Mouse (Mus musculus): ENCODE measurements around the gene Fkbp5. TPM values are rescaled to one million over a fixed set of nuclear protein-coding genes. Genes with fewer than 3 reads are reported as not detected.
"Not testable (repeated sequence)": the region's sequence is repeated elsewhere in the genome, so short reads cannot be mapped to it uniquely, and the experiment has no call there.

Fkbp5 gene
- polyA plus RNA-seq, 1 experiment from 2014 or later: 33.5 TPM

DNA sequence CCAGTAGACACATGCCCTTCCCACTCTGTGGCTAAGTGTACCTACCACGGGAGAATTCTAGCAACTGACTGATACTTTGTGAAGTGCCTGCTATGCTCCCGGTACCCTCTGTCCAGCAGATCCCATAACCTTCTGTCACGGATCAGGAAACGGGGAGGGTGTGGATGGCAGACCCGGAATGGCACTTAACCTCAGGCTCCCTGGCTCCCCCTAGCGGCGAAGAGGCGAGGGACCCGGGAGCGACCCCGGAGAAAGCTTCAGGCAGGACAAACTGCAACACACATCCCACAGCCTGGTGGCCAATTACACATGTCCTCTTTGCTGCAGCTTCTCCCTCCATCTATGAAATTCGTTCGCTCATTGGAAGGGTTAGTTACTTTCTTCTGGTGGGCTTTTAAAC, 148.9 kb downstream of the Fkbp5 start:
- Histone ChIP-seq H3K4me1 (peaks cover 19% of the 10 kb centered on the region), H3K27ac (no peak overlapping the region), H3K4me3 (no peak overlapping the region), H3K9me3 (no peaks in the 10 kb centered on the region), H3K27me3 (ENCODE audit: poor library complexity, severe bottlenecking) (peaks cover 40% of the 10 kb centered on the region), H3K36me3 (replicated peaks) (no peaks in the 10 kb centered on the region)
- DNase-seq (ENCODE audit: extremely low spot score, low spot score): peak; percentile 83
- 8% methylated on average over 13 of the region's 13 CpGs for WGBS

GRCm38 (mm10) chr17:28365122-28365521, 152.2 kb downstream of the Fkbp5 start, which contains the start of gene Tulp1:
Gene Tulp1 (minus strand): TSS chr17:28365222.
- H3K4me3 ChIP-seq: peak within 1 kb of the TSS; percentile 54
- peaks cover 69% of the 10 kb centered on the region for H3K27me3 ChIP-seq (ENCODE audit: poor library complexity, severe bottlenecking)
- no peak for DNase-seq (ENCODE audit: extremely low spot score, low spot score)
- no peaks in the 10 kb centered on the region for H3K9me3 ChIP-seq
- WGBS: 16% methylated on average over 8 of the region's 8 CpGs
- H3K27ac ChIP-seq: peak within 1 kb of the TSS; percentile 41; the same call in 1 of the 2 replicates
- peaks cover 34% of the 10 kb centered on the region for H3K4me1 ChIP-seq
- no peaks in the 10 kb centered on the region for H3K36me3 ChIP-seq (replicated peaks)

DNA sequence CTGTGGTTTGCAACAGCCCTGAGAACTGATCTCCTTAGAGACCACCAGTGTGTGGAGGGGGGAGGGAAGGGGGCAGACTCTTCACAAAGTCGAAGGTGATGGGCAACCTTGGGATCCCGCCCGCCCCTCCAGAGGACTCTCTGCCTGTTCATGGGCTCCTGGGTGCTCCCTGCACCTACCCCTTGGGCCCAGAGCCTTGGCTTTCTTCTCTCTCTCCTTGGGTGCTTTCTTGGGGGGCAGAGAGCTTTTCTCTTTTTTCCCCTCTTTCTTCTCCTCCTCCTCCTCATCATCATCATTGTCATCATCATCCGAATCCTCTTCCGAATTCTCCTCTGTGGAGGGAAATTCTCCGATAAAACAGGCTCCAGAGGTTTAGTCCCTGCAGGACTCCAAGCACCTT, 153.8 kb downstream of the Fkbp5 start:
- 0 out of 2 replicates have a peak overlapping the region, but pooled peaks have one; percentile 77 for H3K27ac ChIP-seq
- no peaks in the 10 kb centered on the region for H3K9me3 ChIP-seq
- H3K27me3 ChIP-seq (ENCODE audit: poor library complexity, severe bottlenecking): peaks cover 85% of the 10 kb centered on the region
- DNase-seq (ENCODE audit: extremely low spot score, low spot score): no peak
- peaks cover 38% of the 10 kb centered on the region for H3K4me1 ChIP-seq
- H3K4me3 ChIP-seq: peak overlapping the region; percentile 54
- no peaks in the 10 kb centered on the region for H3K36me3 ChIP-seq (replicated peaks)
- 9% methylated on average over 6 of the region's 6 CpGs for WGBS

- H3K27me3 ChIP-seq (ENCODE audit: poor library complexity, severe bottlenecking): peaks cover 92% of the 10 kb centered on the region
- WGBS: under 1% methylated on average over 25 of the region's 25 CpGs
- peak overlapping the region; percentile 54 for H3K4me3 ChIP-seq
- DNase-seq (ENCODE audit: extremely low spot score, low spot score): peak; percentile 47
- H3K27ac ChIP-seq: peak overlapping the region; percentile 77
- H3K4me1 ChIP-seq: peaks cover 40% of the 10 kb centered on the region
- H3K9me3 ChIP-seq: no peaks in the 10 kb centered on the region
- no peaks in the 10 kb centered on the region for H3K36me3 ChIP-seq (replicated peaks)
These were observed 154.6 kb downstream of the Fkbp5 start for GRCm38 (mm10) chr17:28362653-28363292.

- no peaks in the 10 kb centered on the region for H3K36me3 ChIP-seq (replicated peaks)
- H3K27ac ChIP-seq: peak overlapping the region; percentile 77
- no peaks in the 10 kb centered on the region for H3K9me3 ChIP-seq
- no peak for DNase-seq (ENCODE audit: extremely low spot score, low spot score)
- 35% methylated on average over 11 of the region's 11 CpGs for WGBS
- peaks cover 40% of the 10 kb centered on the region for H3K4me1 ChIP-seq
- peaks cover 94% of the 10 kb centered on the region for H3K27me3 ChIP-seq (ENCODE audit: poor library complexity, severe bottlenecking)
- peak overlapping the region; percentile 54 for H3K4me3 ChIP-seq
These were observed 155.2 kb downstream of the Fkbp5 start for GRCm38 (mm10) chr17:28361921-28362652.

DNA sequence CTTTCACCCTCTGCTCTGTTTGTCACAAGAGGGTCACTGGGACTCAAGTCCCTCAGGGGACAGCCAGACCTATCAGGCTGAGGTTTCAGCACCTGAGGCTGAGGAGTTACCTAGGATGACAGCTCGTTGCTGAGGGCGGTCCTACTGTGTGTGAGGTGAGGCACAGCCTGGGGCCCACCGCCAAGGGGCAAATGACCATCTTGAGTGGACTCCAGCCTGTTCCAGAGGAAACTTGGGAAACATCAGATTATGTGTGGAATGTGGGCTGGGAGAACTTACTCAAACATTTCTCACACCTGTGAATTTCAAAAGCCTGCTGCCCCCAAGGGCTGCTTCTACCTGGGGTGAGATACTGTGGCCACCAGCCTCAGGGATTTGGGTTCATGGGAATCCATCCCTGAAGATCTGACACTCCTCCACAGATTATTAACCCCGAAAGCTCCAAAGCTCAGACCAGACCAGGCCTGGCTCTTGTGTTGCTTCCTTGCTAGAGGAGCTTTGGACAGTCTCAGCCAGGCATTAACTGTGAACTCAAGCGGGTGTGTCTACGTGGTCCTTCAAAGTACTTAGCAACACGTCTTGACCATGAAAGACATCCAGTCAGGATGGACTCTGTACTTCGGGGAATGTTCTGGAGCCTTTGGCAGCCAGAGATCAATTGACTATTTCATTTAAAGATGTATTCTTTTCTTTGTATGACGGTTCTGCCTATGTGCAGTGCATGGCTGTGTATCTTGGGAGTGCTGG, 156.6 kb downstream of the Fkbp5 start:
- DNase-seq (ENCODE audit: extremely low spot score, low spot score): no peak
- Histone ChIP-seq H3K27me3 (ENCODE audit: poor library complexity, severe bottlenecking) (peaks cover 100% of the 10 kb centered on the region), H3K4me1 (peaks cover 40% of the 10 kb centered on the region), H3K9me3 (no peaks in the 10 kb centered on the region), H3K27ac (no peak overlapping the region), H3K36me3 (replicated peaks) (no peaks in the 10 kb centered on the region), H3K4me3 (no peak overlapping the region)
- 88% methylated on average over 9 of the region's 9 CpGs for WGBS

DNA sequence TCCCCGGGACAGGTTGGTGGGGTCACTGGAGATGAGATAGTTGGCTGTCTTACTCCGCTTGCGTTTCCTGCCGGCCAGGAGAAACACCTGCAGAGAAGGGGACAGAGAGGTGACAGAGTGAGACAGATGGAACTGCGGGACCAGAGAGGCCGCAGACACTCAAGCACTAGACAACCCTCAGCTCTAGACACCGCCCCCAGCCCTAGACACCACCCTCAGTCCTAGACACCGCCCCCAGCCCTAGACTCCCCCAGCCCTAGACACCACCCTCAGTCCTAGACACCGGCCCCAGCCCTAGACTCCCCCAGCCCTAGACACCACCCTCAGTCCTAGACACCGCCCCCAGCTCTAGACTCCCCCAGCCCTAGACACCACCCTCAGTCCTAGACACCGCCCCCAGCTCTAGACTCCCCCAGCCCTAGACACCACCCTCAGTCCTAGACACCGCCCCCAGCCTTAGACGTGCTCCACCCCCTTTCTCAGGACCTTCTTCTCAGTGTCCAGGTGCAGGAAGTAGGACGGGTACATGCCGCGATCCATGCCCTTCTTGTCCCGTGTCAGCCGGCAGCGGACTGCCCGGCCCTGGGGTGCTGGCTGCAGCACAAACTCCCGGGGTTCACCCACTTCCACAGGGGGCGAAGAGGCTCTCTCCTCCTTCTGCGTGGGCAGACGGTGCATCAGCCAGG, 158.6 kb downstream of the Fkbp5 start:
- H3K4me1 ChIP-seq: peaks cover 27% of the 10 kb centered on the region
- not testable (repeated sequence) for DNase-seq (ENCODE audit: extremely low spot score, low spot score); H3K4me3 ChIP-seq; H3K36me3 ChIP-seq (replicated peaks); H3K9me3 ChIP-seq; H3K27ac ChIP-seq
- 13% methylated on average over 24 of the region's 24 CpGs for WGBS
- peaks cover 96% of the 10 kb centered on the region for H3K27me3 ChIP-seq (ENCODE audit: poor library complexity, severe bottlenecking)

DNA sequence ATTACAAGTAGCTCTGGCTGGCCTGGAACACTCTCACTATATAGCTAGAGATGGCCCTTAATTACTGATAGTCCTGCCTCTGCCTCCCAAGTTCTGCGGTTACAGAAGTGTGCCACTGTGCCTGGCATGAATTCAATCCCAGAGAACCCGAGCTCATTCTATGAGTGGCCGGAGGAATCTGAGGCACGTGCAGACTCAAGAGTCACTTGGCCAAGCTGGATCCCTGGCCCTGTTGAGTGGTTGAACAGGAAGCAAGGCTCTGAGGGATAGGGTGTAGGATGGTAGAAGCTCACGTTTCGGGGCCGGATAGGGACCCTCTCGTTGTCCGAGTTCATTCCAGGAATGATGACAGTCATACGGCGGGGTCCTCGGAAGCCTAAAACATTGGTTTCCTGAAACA, 161.5 kb downstream of the Fkbp5 start:
- peaks cover 94% of the 10 kb centered on the region for H3K27me3 ChIP-seq (ENCODE audit: poor library complexity, severe bottlenecking)
- H3K4me1 ChIP-seq: peaks cover 24% of the 10 kb centered on the region
- no peak overlapping the region for H3K4me3 ChIP-seq
- no peaks in the 10 kb centered on the region for H3K36me3 ChIP-seq (replicated peaks)
- DNase-seq (ENCODE audit: extremely low spot score, low spot score): no peak
- 89% methylated on average over 12 of the region's 12 CpGs for WGBS
- H3K9me3 ChIP-seq: no peaks in the 10 kb centered on the region
- H3K27ac ChIP-seq: no peak overlapping the region

GRCm38 (mm10) chr17:28352018-28352417, 165.3 kb downstream of the Fkbp5 start:
- Histone ChIP-seq H3K27ac (peak overlapping the region; percentile 91; the same call in 1 of the 2 replicates), H3K27me3 (ENCODE audit: poor library complexity, severe bottlenecking) (peaks cover 81% of the 10 kb centered on the region)

GRCm38 (mm10) chr17:28351353-28351890, 165.9 kb downstream of the Fkbp5 start:
- Histone ChIP-seq H3K27ac (peak overlapping the region; percentile 91), H3K4me3 (peak overlapping the region; percentile 85), H3K4me1 (peaks cover 52% of the 10 kb centered on the region), H3K9me3 (no peaks in the 10 kb centered on the region), H3K36me3 (replicated peaks) (no peaks in the 10 kb centered on the region), H3K27me3 (ENCODE audit: poor library complexity, severe bottlenecking) (peaks cover 80% of the 10 kb centered on the region)
- WGBS: under 1% methylated on average over 29 of the region's 29 CpGs
- peak; percentile 51 for DNase-seq (ENCODE audit: extremely low spot score, low spot score)

More at GRCm38 (mm10) chr17:28352018-28352417, 165.3 kb downstream of the Fkbp5 start:
- 10% methylated on average over 11 of the region's 11 CpGs for WGBS
- no peaks in the 10 kb centered on the region for H3K9me3 ChIP-seq
- H3K36me3 ChIP-seq (replicated peaks): no peaks in the 10 kb centered on the region
- peak overlapping the region; percentile 85; the same call in 1 of the 2 replicates for H3K4me3 ChIP-seq
- DNase-seq (ENCODE audit: extremely low spot score, low spot score): no peak
- H3K4me1 ChIP-seq: peaks cover 49% of the 10 kb centered on the region

DNA sequence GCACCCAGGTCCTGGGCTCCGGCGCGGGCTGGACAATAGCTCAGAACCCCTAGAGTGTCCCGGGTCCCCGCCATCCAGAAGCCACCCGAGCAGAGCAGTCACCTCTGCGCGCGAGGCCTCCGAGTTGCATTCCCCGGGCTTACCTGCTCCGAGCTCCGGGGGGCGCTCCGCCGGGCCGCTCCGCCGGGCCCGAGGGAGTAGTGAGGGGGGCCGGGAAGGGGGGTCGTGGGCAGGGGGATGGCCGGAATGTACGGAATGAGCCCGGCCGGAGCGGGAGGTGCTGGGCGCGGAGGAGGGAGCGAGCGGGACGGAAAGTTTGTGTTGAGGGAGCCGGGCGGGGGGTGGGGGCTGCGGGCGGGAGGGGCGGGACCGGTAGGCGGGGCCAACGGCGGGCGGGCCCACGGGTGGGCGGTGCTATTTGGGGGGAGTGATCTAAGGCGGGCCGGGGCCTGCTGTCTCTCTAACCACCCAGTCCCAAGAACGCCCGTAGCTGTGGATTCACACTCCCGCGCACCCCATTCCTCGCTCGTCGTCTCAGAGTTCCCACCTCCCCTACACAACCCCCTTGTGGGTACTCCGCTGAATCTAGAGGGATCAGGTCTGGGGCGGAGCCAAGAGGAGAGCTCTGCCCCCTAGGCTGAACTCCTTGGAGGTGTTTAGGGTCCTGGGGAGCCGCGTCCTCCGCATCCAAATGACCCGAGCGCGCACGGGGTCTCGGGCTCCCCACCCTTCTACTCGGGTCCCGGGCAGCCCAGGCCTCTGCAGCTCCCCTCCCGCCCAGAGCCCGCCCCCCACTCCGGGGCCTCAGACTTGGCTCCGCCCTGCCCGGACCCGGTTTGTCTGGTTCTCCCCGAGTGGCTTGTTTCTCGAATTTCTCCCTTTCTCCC, 166.6 kb downstream of the Fkbp5 start, which contains the start of gene Tead3:
TSS of gene Tead3 (minus strand) at position 352 of the 887 bp plus-strand sequence.
- no peaks in the 10 kb centered on the region for H3K9me3 ChIP-seq
- peaks cover 59% of the 10 kb centered on the region for H3K4me1 ChIP-seq
- peaks cover 80% of the 10 kb centered on the region for H3K27me3 ChIP-seq (ENCODE audit: poor library complexity, severe bottlenecking)
- peak; percentile 88 for DNase-seq (ENCODE audit: extremely low spot score, low spot score)
- H3K27ac ChIP-seq: peak within 1 kb of the TSS; percentile 91
- WGBS: under 1% methylated on average over 73 of the region's 73 CpGs
- H3K4me3 ChIP-seq: peak within 1 kb of the TSS; percentile 85
- H3K36me3 ChIP-seq (replicated peaks): no peaks in the 10 kb centered on the region

All from forebrain, embryonic 10.5 days (tissue).